Mouse (Mus musculus) stomach, postnatal 0 days (tissue): Measurements from ENCODE around the gene Ankrd17.

Experiments
- CTCF ChIP-seq: IDR thresholded peaks from 2 replicates; pipeline ENCODE4 v1.5.1; 2016; ENCODE audit warnings: antibody characterized with exemption, low read depth, mild to moderate bottlenecking, moderate library complexity
- EP300 ChIP-seq: optimal IDR thresholded peaks from 2 replicates; pipeline ENCODE3; 2016; ENCODE audit warnings: antibody characterized with exemption

DNA sequence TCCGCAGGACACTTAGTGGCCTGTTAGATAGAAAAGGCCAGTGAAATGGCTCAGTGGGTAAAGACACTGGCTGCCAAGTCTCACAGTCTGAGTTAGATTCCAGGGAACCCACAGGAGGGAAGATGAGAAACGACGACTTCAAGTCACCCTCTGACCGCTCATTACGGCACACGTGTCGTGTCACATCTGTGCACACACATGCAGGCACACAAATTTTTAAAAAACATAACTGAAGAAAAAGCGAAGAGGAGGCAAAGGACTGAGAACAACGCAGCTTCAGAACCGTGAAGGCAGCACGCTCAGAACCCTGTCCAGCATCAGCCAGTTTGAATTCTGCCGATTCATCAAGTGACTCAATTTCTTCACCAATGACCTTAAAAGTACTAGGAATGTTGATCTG is 153.0 kb downstream of the Ankrd17 start:
- TF ChIP-seq CTCF (no peak), EP300 (no peak)
